Mouse (Mus musculus) ovary, postnatal 36 days (tissue): ENCODE measurements at regions not wholly inside any gene's neighbourhood (a gene's known extent, or its start where the extent isn't known, plus 50 kb on each side); places are given as distances from the start of the nearest gene placed in this dataset.

ENCODE experiments used
- DNase-seq: peaks from one replicate; pipeline ENCODE4 v3.0.0; 2022; ENCODE audit warnings: low spot score, mixed read lengths

GRCm38 (mm10) chr10:98572782-98573536 is 341.2 kb upstream of the Atp2b1 start:
- no peak for DNase-seq

- DNase-seq, result no peak
Measured at GRCm38 (mm10) chr10:98577040-98577439, 337.2 kb upstream of the Atp2b1 start.

- DNase-seq, result no peak
Measured at GRCm38 (mm10) chr10:98584776-98585175, 329.4 kb upstream of the Atp2b1 start.

GRCm38 (mm10) chr10:98589726-98590125 is 324.5 kb upstream of the Atp2b1 start:
- DNase-seq, result no peak

- no peak for DNase-seq
Measured at GRCm38 (mm10) chr10:98592154-98592553, 322.1 kb upstream of the Atp2b1 start.

- DNase-seq, result no peak
Measured at GRCm38 (mm10) chr10:98593910-98594309, 320.3 kb upstream of the Atp2b1 start.

- no peak for DNase-seq
Measured at GRCm38 (mm10) chr10:98608221-98608941, 305.8 kb upstream of the Atp2b1 start.

- DNase-seq, result no peak
Measured at GRCm38 (mm10) chr10:98610708-98611107, 303.5 kb upstream of the Atp2b1 start.

GRCm38 (mm10) chr10:98611707-98612360 is 302.4 kb upstream of the Atp2b1 start:
- no peak for DNase-seq

- no peak for DNase-seq
Measured at GRCm38 (mm10) chr10:98618736-98619525, 295.3 kb upstream of the Atp2b1 start.

GRCm38 (mm10) chr10:98624103-98624502 is 290.1 kb upstream of the Atp2b1 start:
- no peak for DNase-seq

- DNase-seq, result no peak
Measured at GRCm38 (mm10) chr10:98624681-98625321, 289.4 kb upstream of the Atp2b1 start.

- no peak for DNase-seq
Measured at GRCm38 (mm10) chr10:98628191-98628590, 286.0 kb upstream of the Atp2b1 start.

GRCm38 (mm10) chr10:98629248-98629647 is 285.0 kb upstream of the Atp2b1 start:
- no peak for DNase-seq

GRCm38 (mm10) chr10:98637759-98638611 is 276.2 kb upstream of the Atp2b1 start:
- no peak for DNase-seq

- DNase-seq, result no peak
Measured at GRCm38 (mm10) chr10:98645681-98646122, 268.5 kb upstream of the Atp2b1 start.

- DNase-seq, result no peak
Measured at GRCm38 (mm10) chr10:98646311-98646999, 267.8 kb upstream of the Atp2b1 start.

- no peak for DNase-seq
Measured at GRCm38 (mm10) chr10:98648710-98649245, 265.4 kb upstream of the Atp2b1 start.

GRCm38 (mm10) chr10:98650533-98650932 is 263.7 kb upstream of the Atp2b1 start:
- no peak for DNase-seq

GRCm38 (mm10) chr10:98651127-98651526 is 263.1 kb upstream of the Atp2b1 start:
- no peak for DNase-seq
